Mouse (Mus musculus): ENCODE measurements at regions not wholly inside any gene's neighbourhood (a gene's known extent, or its start where the extent isn't known, plus 50 kb on each side); places are given as distances from the start of the nearest gene placed in this dataset.
A peak's percentile ranks its signal among the peaks of the same experiment; 100 is the strongest.

DNA sequence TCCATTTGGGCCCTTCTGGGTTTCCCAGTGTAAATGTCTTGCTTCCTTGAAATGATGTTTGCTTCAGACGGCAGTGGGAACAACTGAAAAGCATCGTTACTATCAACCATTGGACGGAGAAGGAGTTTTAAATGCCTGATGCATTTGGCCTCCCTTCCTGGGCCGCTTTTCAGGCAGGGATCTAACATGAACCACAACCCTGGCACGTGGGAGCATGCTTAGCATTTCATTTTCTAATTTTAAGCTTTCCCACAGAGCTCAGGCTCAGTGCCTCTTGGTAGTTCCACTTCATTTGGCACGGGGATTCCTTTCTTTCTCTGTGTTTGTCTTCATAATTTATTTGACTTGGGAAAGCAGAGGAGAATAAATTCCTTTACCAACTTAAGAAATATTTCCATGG is 406.6 kb upstream of the Nbea start:
- no peak for ATAC-seq (replicated peaks; ENCODE audit: poor library complexity, severe bottlenecking)

DNA sequence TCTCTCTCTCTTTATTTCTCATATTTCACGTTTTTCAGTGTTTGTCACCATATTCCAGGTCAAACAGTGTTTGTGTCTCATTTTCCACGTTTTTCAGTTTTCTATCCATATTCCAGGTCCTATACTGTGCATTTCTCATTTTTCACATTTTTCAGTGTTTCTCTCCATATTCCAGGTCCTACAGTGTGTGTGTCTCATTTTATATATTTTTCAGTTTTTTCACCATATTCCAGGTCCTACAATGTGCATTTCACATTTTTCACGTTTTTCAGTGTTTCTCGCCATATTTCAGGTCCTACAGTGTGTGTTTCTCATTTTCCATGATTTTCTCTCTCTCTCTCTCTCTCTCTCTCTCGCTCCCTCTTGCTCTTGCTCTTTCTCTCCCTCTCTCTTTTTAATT is 391.9 kb upstream of the Nbea start:
- ATAC-seq (replicated peaks; ENCODE audit: poor library complexity, severe bottlenecking): peak; percentile 68

DNA sequence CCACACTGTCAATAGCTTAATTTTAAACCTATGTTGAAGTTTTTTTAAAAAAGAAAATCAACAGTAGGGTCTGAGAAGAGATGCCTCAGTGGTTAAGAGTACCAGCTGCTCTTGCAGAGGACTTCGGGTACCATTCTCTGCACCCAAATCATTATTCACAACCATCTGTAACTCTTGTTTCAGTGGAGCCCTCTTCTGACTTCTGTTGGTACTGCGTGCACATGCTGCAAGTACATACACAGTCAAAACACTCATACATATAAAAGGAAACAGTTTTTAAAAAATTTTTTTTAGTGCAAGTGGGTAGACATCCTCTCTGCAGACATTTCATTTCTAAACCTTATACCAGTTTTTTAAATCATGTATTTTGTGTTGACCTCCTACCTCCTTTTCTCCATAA is 352.7 kb upstream of the Nbea start:
- no peak for ATAC-seq (replicated peaks; ENCODE audit: poor library complexity, severe bottlenecking)

DNA sequence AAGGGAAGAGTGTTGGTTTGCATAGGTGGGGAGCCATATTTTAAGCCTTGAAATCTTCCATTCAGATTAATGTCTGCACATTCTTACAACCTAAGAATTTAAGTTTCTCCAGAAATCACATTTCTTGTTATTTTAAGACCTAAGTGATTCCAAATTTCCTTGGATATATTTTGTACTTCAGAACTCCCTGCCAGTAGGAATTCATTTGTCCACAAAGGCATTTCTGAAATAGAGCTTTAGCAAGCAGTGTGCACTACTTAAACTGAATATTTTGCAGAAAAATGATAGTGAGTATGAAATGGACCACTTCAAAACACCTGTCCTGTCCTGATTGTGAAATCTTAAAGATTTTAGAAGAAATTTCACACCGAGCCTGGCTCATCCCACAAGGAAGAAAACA is 320.9 kb upstream of the Nbea start:
- ATAC-seq (replicated peaks; ENCODE audit: poor library complexity, severe bottlenecking): no peak

DNA sequence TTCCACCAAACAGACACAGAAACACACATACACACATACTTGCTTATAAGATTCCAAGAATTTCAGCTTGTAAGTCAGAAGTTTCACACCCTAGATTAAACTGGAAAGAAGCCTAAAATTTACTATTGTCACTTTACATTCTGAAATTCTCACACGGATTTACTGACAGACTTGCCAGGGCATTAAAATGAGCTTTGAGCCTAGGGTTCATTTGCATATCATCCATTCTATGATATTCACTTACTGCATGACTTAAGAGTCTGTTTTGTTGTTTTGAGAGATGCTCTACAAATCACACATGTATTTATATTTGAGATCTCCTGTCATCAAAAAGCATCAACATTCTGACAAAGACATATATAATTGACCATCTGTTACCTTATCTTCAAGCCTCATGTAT is 315.8 kb upstream of the Nbea start:
- no peak for ATAC-seq (replicated peaks; ENCODE audit: poor library complexity, severe bottlenecking)

DNA sequence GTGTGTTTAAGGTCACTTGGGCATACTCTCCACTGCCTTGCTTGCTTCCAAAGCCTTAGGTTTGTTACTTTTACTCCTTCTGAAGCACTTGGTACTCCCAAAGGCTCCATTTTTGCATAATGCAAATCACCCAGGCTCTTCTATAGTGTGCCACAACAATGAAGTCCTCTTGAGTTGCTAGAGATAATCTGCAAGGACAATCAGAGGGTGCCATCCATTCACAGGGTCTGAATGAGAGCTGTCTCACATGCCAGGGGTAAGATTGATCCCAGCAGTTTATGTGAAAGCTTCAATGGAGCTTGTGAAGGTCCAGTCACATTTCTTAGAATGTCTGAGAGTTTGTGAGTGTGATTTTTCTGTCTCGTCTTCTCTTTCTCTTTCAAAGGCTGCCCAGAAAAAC is 310.4 kb upstream of the Nbea start:
- ATAC-seq (replicated peaks; ENCODE audit: poor library complexity, severe bottlenecking): no peak

DNA sequence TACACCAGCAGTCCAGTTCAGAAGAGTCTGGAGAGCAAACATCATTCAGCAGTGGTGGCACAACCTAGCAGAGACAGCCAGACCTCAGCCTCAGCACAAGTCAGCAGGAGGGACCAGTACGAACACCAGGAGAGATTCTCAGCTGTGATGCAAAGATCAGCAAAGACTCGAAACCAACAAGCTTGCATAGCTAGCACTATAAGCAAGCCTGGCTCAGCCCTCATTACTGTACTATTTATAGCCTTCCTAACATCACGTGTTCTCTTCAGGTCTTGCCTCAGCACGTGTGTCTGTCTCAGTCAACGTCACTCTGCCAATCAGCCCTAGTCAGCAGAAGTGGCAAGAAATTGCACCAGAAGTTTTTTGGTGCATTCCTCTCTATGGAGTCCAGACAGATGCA is 305.7 kb upstream of the Nbea start:
- ATAC-seq (replicated peaks; ENCODE audit: poor library complexity, severe bottlenecking): no peak

DNA sequence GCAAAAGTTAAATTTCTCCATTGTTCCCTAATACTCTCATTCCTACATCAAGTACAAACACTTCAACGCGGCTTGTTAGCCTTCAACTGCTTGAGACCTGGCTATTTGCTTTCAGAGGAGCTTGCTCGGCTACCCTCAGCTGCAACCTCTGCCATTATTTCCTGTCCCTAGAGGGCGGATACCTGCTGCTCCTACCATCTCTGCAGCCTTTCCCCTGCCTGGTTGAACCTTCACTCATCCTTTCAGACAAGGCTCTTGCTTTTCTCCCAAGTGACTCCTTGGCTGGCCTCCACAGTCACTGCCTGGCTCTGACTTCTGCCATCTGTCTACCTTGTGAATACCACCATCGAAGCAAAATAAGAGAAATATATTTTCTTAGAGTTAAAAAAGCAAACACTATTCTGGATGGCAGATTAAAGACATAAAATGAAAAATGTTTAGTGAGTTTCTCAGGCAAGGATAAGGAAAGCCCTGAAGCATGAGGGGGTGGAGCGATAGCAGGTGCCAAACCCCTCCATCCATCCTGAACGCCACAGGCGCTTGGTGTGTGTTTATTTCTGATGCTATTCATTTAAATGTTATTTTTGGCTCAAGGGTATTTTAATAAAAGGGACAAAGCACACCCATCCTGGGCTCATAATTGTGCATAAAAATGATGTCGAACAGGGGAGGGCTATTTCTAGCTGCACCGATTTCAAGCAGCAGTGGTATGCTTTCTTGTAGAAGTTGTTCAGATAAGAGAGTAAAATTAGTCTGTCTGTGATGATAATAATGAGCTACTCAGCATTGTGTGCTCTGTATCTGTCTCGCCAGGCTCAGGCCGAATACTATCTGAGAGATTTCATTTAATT is 302.3 kb upstream of the Nbea start:
- no peak for ATAC-seq (replicated peaks; ENCODE audit: poor library complexity, severe bottlenecking)

DNA sequence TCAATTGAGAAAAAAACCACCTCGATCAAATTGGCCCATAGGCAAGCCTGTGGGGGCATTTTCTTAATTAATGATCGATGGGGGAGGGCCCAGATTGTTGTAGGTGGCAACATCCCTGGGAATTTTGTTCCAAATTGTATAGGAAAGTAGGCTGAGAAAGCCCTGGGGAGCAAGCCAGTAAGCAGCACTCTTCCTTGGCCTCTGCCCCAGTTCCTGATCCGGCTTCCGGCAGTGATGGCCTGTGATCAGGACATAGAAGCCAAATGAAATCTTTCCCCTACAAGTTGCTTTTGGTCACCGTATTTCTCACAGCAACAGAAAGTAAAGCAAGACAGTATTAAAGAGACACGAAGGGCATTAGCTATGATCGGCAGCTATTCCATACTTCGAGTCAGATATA is 300.6 kb upstream of the Nbea start:
- no peak for ATAC-seq (replicated peaks; ENCODE audit: poor library complexity, severe bottlenecking)

DNA sequence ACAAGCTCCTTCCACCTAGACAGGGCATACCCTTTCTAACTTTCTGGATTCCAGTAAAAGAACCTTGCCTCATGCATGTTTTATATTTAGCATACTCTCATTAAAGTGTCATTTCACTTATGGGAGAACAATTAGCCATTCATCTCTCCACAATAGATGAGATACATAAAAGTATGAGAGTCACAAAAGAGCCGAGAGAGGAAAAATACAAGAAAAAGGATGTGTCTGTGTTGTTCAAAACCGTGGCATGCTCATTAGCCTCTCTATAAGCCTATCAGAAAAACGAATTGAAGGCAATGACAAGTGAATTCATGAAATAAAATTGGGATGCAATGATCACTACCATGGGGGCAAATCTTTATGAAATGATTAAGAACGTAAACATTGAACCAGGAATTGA is 299.9 kb upstream of the Nbea start:
- ATAC-seq (replicated peaks; ENCODE audit: poor library complexity, severe bottlenecking): no peak

DNA sequence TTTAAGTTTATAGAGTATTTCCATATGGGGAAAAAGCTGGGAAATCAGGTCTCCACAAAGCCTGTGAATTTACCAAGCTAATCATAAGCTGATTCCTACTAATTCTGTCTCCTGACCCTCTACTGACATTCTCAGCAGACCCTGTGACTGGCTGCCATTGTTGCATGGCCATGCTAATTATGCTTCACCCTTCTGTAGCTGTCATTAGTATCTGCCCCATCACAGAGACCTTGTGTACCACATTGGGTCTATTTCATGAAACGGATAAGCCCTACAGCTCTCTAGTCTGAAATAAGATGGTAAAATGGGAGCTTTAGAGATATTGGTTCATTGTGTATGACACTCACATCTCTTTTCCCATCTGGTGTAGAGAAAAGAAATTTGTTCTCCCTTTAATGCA is 296.0 kb upstream of the Nbea start:
- ATAC-seq (replicated peaks; ENCODE audit: poor library complexity, severe bottlenecking): no peak

DNA sequence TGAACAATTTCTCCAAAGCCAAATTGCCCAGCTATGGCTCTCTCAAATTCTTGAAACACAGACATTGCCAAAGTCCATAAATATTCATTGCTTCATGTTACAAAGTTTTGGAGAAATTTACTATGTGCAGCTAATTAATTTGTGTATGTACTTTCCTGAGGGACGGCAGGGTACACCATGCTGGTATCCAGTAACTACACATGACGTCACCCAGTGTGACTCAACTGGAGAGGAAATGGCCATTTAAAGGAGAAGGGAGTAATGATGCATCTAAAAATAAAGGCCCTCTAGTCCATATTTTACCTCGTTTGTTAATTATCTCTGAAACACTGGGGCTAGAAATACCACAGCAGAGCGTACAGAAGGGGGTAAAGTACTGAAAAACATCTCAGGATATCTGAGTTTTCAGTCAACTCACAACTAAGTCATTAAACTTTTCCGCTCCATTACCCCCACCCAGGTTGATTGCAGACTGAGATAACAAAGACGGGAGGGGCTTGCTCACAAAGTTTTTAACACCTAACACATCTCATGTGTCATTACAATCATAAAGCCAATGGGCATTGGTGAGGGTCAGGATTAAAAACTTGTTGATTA is 295.1 kb upstream of the Nbea start:
- no peak for ATAC-seq (replicated peaks; ENCODE audit: poor library complexity, severe bottlenecking)

DNA sequence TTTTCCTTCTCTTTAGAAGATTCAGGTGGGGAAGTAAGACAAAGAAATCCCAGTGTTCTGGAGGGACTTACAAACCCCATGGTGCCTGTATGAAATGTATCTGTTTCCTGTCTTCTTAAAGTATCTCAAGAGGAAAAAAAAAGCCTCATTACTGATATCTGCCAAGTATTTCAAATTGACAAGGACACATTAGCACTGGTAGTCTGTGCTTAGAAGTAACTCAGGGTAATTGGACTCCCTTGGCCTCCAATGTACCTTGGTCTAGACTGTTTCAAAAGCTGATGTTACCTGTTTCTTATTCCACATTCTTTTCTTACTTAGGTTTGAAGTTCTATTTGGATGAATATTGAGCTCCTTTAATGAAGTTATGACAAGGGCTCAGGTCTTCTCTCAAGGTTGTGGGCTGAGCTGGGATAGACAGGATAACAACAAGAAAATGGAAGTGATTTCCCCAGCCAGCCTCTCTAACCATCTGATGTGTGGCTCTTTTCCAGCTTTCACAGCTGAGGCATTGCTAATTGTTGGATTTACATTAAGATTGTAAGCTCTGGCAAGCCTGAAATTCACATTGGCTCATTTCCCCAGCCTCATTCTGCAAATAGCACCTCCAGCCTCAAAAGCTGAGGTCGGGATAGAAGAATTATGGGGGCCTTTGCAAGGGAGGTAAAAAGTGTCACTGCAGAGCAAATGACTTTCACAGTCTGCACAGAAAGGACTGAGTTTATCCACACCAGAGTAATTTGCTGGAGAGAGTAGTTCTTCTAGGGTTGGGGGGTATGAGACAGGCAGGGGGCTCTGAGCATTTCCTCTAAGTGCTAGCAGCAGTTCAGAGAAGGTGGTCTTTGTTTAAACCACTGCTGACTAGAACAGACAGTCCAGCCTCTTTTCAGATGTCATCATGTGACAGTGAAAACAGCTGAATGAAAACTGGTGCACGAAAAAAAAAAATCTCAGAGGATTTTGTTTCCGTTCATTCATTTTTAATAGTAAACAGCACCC is 292.3 kb upstream of the Nbea start:
- no peak for ATAC-seq (replicated peaks; ENCODE audit: poor library complexity, severe bottlenecking)

DNA sequence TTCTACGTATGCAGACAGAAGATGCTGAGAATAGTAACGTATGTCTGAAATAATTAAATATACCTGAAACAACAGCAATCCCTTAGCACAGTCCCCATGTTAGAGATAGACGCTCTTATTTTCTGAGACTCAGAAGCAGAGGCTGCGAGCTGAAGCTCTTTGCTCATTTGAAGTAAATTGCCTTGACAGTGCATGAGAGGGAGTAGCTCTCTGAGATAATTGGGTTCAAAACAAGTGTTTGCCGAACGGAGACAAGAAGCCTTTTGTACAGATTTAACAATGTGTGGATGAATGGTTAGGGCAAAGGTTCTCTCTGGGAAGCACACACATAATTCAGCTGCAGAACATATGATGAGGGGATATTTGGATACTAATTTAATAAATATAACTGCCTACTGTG is 289.1 kb upstream of the Nbea start:
- ATAC-seq (replicated peaks; ENCODE audit: poor library complexity, severe bottlenecking): no peak

DNA sequence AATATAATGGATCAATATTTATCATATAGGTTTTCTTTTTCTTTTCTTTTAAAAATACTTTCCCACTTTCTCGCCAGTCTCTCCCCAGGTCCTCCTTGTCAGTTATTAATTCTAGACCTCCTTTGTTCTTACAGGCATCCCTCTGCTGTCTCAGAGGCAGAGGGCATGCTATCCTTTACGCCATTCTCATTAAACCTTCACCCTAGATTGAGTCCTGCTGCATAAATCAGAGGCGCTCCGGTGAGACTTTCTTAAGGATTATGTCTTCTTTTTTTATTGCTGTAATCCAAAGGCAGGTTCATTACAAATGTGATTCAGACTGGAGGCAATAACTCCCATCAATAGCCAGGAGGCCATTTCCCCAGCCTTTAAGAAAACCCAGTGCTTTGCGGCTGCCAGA is 288.3 kb upstream of the Nbea start:
- no peak for ATAC-seq (replicated peaks; ENCODE audit: poor library complexity, severe bottlenecking)

DNA sequence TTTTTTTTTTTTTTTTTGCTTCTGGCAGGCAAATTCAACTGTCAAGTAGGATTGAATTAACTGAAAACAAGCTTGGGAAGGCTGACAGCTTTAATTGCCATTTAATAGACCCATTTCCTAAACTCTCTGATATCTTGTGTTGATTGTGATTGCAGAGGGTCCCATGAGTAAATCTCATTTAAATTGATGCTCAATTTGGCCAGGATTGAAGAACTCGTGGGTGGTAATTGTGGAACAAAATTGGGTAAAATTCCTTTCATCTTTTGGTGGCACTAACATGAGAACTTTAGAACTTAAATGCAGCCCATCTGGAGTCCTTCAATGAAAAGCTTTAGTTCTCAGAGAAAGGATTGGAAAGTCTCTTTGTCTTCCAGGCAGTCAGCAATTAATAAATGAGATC is 287.7 kb upstream of the Nbea start:
- ATAC-seq (replicated peaks; ENCODE audit: poor library complexity, severe bottlenecking): no peak

DNA sequence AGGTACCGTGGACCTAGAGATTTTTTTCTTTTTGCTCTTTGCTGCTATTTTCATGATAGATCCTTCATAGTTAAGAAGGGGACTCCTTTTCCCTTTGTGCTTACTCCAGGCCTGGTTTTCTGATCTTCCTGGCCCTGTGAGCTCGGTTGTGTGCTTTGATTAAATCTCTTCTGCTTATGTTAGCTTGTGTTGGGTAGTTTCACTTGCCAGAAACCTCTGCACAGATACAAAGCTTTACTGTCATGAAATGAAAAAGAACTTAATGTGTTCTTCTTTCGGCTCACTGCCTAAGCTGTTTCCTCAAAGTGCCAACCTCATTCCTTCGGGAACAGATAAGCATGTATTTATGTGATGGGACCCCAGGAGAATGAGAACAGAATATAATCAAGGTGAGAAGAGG is 274.1 kb upstream of the Nbea start:
- no peak for ATAC-seq (replicated peaks; ENCODE audit: poor library complexity, severe bottlenecking)

DNA sequence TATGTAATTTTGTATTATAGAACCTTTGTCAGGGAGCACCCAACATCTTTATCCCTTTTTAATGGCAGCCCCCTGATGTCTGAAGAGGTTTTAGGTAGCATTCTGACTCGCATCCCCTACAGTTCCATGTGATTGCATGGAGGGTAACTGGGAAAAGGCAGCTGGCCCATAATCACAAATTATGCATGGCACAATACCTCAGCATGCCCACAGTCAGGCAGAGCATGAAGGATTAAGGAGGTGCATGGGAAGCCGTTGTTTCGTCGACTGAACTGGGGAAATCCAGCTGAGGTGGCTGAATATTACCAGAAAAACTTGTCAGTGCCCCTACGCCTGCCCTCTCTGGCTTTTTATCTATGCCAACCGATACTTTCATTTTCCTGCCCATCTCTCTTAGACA is 272.8 kb upstream of the Nbea start:
- no peak for ATAC-seq (replicated peaks; ENCODE audit: poor library complexity, severe bottlenecking)

DNA sequence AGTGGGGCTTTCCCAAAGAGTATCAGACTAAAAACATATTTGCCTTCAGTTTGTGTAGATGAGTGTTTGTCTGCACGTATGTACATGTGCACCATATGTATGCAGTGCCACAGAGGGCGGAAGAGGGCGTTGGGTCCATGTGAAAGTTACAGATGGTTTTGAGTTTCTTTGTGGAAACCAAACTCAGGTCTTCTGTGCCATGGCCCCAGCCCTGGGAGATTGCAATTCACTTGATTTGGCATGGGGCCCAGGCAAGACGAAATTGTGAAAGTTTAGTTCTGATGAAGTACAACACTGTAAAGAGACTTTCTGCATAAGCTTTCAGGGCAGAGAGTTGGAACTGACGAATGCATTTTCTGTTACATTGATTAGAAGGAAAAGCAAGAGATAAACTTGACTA is 255.4 kb upstream of the Nbea start:
- ATAC-seq (replicated peaks; ENCODE audit: poor library complexity, severe bottlenecking): no peak

DNA sequence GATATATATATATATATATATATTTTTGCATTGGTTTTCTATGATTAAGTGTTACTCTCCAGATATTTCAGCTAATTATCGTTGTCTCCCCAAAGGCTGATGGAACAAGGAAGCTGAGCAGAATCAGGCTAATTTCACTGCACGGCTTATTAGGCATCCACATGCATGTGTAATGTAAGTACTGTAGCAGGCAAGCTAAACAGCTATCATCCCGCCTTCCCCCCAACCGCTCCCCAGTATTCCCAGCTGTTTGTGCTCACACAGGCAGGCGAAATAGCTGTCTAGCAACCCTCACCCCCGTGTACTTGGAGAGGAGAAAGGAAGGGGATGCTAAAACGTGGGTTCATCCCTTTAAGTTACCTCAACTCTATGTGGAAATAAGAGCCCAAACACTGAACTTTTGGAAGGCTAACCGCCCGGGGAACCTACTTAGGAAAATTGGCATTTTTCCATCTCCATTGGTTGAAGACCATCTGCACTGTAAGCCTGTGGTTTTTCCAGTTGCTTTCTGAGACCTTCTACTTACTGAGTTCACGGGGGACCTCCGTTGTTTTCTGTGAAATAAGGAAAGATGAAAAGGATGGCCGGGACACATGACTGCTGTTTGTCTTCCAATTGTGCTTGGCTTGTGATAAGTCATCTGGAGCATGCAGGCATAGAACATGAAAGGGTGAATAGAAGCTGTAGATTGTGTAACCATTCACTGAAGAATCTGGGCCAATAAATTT is 254.7 kb upstream of the Nbea start:
- no peak for ATAC-seq (replicated peaks; ENCODE audit: poor library complexity, severe bottlenecking)

DNA sequence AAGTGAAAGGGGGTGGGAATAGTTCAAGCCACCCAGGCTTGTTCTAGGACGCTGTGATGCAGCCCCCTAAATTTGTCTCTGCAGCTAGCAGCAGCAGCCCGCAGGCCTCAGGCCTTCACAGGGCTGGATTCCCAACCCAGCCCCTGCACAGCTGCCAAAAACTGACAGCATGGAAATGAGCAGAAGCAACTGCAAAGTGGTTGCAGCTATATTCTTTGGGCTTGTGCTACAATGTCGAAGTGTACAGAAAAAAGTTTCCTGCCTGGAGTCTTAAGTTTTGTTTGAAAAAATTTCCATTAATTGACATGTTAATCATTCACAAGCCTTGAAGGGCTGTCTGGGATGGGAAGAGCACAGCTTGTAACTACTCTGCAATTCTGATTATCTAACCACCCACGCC is 253.6 kb upstream of the Nbea start:
- ATAC-seq (replicated peaks; ENCODE audit: poor library complexity, severe bottlenecking): no peak

All from granulocyte monocyte progenitor cell, adult 5-6 weeks (primary cell).